Mouse (Mus musculus): ENCODE data around the gene Ror1. TPM values are rescaled to one million over a fixed set of nuclear protein-coding genes. Genes with fewer than 3 reads are reported as not detected.

Ror1 gene
- total RNA-seq, 2 experiments from 2014 or later: 5.3 to 5.8 TPM

DNA sequence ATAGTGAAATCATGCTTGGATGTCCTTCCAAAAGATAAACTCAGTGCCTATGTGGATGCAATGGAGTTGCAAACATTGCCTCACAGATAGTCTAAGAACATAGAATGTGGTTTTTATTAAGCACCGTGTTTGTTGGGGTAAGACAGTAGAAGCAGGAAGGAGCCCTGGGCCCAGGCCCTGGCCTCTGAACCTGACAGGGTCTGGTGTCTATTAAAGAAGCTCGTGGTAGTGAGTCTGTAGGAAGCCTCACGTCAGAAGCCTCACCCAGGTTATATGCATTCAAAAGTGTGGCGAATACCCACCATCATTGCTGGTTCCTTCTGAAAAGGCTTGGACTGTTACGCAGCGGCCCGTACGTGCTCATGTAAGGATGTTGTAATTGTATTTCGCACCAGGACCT, 157.8 kb downstream of the Ror1 start:
- no peak for DNase-seq

DNA sequence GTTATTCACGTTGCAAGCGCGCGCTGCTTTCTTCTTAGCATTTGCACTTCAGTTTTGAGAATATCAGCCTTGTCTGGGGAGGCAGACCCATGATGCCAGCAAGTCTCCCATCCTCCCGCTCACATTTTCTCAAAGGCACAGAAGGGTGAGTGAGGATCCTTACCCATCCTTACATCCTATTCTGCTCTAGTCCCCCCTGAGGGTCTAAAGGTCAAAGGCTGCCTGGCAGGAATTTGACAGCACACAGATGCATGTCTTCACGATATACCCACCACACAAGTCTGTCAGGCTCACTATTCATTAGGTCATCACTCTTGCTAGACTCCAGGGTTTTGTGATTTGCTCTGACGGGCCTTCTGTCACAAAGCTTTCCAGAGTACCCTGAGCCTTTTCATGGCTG, 158.2 kb downstream of the Ror1 start:
- no peak for DNase-seq

DNA sequence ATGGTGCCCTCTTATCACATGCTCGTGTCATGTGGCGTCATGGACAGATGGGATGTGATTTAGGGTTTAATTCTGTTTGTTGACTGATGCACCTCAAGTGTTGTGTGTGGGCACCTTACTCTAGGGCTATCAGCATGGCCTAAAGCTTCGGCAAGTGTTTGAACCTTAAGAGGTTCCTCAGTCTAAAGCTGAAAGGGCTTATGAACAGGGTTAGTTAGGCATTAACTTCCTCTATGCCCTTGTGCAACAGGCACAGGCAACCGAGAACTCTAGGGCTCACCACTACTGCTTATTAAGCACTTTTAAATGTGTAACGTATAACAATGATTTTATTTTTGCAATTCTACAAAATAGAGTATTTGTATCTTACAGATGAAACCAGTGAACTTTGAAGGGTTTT, 162.9 kb downstream of the Ror1 start:
- no peak for DNase-seq

DNA sequence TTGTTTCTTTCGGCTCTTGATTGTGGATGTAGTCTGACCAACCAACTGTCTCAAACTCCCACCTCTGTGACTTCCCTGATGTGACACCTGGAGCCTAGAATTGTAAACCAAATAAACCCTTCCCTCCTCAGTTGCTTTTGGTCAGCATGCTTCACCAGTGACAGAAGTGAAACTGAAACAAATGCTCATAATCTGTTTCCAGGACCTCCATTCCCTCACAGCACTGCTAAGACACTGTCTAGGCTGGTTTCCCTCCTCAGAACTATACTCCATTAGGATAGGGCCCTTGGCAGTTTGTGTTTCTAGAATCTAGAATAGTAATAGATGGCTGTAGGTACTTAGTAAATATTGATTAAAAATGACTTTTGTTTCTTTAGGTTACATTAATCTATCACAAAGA, 168.3 kb downstream of the Ror1 start:
- no peak for DNase-seq

DNA sequence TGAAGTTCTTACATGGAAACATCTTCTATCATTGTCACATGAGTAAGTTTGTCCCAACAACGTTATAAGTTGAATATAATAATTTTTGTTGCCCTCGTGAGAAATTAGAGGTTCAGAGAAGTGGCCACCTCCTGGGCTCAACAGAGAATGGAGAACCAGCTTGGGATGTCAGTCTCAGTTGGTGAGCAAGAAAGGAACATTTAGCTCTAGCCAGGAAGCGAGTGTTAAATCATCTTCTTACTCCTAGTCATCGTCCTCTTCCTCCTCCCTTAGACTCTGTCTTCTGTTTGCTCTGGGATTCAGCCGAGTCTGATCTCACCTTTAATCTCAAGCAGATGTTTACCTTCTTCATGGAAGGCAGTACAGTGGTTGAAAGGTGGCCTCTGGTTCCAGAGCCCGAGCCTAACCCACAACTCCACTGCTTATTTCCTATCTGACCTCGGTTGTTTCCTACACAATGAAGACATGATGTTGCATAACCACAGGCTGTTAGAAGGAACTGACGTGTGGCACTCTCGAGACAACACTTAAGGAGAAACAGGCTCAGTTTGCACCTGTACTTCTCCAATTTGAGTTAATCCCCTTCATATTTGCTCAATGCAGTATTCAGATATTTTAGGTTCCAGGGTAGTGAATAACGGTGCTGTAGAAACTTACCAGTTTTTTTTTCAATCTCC, 175.6 kb downstream of the Ror1 start:
- no peak for DNase-seq

DNA sequence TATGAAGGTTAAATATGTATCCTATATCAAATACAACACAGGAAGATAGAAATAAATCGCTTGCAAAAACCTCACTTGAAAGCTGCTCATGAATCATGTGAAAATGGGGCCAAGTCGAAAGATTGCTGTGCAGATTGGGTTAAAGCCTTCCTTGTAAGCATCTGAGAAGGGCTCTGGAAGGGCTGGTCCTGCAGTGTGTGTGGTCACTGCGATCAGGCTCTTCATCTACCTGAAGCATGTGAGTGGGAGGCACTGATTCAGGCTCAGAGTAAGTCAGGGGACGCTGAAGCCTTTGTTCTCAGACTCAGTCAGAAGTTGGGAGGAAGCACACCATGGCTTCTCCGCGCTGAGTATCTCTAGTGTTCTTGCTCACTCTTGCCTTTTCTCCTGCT, 176.1 kb downstream of the Ror1 start:
- DNase-seq: no peak

DNA sequence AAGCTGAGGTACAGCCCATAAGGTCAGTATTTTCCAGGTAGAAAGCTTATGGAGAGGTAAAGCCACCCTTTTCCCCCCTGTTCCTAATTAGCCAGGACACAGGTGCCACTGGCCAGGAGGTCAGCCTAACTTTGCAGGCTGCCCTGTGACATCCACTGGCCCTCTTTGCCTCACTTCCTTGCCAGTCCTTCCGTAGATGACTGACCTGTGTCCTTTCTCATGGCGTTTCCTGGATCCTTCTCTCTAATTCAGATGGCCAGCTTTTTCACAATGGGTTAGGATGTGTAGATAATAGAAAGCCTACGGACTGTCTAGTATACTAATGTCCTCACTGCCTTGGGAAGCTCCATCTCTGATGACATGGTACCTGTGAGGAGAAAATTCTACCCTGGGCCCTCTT, 177.8 kb downstream of the Ror1 start:
- no peak for DNase-seq

DNA sequence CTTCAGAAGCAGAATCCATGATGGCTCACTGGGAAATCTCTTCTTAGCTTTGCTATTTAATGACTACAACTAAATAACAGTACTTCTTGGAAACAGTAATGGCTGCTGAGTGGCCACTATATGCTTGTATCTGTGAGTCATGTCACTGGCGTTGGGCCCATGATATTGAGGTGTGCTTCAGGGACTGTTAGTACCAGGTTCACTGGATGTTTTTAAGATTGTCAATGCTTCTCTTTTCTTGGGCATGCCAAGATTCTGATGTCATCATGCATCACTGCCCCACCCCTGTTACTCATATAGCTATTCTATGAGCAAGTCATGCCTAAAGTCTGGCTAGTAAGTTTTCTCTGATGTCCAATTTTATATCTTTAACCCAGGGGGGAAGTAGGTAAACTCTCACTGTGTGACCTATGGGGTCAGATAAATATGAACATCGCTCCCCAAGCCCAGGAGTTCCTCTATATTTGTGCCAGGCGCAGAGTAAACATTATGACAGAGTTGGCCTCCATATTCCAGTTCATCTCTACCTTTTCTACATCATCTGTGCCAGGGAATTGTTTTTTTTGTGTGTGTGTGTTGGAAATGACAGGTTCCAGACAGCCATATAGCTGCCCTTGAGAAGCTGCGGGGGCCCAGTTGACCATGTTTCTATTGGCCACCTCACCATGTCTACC, 178.4 kb downstream of the Ror1 start:
- DNase-seq: no peak

DNA sequence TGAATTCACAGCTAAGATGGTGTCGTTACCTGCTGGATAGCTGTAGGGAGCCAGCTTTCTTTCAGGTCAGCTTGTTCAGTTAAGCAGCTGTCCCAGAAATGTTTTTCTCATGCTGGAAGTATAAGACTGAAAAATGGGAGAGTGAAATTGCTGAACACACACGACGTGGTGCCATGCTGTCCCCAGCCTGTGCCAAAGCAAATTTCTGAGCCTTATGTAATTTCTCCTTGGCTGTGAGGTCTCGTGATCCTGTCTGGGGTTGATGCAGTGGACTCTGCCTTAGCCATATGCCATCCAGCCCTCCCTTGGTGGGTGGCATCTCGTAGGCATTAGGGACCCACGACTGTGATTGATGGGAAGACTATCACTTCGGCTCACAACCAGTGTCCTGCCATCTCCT, 180.9 kb downstream of the Ror1 start:
- no peak for DNase-seq

DNA sequence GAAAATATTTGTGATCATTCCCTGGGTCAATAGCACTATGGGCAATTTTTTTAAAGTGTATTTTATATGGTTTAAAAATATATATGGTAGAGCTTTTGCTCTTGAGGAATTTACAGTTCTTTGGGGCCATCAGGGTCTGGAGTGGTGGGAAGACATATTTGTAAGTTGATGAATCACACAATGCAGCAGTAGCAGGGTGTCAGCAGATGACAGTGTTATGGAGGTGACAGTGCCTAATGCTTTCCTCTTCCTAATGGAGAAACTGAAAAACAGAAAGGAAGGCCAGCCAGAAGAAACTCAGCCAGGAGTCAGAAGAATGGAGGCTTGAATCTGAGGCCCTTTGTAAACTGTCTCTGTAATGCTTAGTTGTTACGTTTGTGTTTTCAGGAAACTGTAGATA, 181.4 kb downstream of the Ror1 start:
- no peak for DNase-seq

DNA sequence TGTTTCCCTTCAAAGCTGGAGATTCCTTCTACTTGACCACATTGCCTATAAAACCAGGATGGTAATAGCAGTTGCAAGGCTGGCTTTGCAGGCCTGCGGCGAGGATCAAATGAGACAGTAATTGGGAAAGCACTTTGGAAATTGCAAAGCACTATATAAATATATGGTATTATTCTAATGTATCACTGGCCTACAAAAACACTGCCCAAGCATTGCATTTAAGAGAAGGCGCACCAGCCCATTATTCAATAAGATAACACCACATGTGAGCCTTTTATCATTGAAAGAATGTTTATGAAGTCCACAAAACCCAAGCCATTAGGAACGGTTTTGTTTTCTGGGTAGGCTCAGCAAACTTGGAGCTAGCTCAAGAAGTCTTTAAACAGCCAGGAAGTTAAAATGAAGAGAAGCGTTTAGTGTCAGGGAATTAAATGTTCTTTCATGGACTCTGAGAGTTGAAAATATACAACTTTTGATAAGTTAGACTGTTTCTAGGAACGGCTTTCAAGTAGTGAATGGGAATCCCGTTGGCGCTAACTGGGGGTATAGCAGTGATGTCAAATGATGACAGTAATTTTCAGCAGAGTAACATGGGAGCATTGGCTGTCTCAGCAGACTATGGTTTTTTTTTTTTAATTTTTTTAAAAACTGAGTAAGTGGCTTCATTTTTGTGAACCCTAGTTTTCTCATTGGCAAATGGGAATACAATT, 187.7 kb downstream of the Ror1 start:
- DNase-seq: no peak

DNA sequence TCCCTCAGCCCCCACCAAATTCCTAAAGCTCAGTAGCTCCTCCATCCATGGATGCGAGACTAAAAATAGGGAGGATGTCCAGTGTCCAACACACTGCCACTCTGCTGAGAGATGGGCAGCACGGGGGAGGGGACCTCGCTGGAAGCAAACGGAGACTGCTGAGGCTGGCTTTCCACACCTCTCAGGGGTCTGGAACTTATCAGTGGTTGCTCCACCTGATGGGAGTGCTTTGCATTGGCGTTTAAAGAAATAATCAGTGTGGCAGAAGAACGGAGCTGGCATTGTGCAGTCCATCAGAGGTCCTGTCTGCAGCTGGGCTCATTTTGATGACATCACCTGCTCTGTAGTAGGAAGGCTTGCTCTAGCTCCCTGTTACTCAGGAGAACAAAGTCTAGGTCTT, 188.9 kb downstream of the Ror1 start:
- no peak for DNase-seq

DNA sequence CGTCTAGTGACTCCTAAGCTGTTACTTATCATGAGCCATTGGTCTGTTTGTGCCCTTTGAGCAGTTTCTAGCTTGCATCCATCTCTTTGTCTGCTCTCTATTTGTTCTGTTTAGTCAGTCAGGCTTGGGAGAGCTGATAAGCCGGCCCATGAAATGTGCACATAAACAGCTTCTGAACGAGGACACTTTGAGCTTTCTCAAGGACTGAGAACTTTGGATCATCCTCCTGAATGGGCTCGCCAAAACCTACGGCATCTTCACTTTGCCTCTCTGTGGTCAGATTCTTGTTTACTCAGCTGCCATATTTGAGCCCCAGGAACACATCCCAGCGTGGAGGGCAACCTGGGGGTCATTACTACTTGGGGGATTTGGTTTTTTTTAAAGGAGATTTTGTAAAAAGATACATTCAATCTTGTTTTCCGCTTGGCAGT, 190.5 kb downstream of the Ror1 start:
- no peak for DNase-seq

DNA sequence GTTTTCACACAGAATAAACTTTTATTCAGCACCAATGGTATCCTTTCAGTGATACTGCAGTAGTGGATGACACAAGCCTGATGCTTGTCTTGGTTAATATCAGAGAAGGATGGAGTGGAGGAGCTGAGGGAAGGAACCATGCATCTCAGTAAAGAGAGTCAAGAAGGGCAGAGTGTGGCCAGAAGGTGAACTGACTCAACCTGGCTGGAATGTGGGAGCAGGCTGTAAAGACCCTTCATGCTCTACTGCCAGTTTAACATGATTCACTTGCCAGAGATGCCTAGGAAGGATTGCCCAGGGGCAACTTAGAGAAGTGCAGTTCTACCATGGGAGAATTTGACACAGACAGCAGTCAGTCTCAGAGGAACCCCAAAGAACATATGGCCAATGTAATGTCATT, 191.2 kb downstream of the Ror1 start:
- DNase-seq: no peak

DNA sequence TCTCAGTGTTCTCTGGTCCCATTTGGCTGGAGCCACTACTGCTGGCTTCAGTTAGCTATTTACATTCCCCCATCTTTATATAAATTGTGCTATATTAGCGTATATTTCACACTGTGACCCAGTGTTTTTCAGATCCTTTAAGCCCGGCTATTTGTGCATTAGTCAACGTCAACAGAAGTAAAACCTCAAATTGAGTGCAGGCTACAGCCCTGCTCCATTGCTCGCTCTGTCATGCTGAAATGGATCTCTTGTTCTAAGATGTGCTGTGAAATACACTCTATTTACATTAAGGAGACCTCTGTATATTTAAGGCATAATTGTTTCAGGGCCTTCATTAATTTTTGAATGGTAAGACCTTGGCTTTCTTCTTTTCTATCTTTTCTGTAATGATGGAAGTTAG, 192.2 kb downstream of the Ror1 start:
- DNase-seq: no peak

DNA sequence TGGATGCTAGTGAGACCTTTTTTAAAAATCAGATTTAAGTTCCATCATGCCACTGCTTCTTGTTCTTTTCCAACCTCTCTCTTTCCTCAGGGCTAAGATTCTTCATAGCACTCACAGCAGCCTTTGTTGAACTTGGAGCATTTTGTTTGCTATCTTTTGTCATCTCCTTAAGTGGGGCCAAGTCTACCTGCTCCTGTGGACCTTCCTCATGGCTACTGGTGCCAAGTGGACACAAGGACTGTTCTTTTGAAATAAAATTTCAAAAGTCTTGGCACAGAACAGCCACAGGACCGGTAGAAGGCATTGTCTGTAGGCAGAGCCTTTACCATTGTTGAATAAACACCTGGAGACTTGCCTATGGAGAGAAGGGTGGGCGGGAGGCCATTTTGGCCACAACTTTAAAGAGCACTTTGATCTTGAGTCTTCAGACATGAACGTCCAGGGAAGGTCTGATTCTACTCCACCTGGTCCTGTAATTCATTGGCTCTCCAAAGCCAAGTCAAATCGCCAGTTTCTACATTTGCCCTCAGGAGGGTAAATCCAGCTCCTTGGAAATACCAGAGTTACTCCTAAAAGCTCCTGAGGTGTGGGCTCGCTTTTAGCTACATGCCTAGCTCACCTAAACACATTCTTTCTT, 195.5 kb downstream of the Ror1 start:
- no peak for DNase-seq

DNA sequence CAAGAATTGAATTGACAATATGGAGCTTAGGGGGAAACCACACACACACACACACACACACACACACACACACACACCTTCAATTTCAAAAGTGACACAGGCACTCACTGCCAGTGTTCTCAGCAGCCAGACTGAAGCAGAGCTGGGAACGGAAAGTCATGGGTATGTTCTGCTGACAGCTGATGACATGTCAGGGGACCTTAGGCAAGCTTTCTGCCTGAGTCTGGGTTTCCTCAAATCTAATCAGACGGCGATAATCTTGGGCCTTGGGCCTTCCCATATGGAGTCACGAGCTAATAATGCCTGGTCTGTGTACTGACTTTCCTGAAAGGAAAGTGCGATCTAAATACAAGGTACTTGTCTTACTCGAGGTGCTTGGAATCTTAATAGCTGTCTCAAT, 202.1 kb downstream of the Ror1 start:
- DNase-seq: no peak

DNA sequence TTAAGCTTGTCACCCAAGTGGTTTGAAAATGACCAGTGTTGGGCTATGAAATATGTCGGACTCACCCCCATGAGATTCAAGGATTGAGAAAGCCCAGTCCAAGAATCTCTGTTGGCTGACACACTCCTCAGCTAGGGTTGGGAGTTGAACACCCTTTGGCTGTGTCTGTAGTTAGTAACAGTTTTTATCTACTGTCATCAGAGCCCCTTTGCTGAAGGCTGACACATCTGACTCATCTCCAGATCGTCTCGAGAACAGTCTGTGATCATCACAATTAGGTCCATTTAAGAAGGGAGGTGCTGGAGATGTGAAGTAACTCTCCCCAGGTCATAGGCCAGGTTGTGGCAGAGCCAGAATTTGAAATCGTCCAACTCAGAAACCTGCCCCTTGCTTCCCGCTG, 203.0 kb downstream of the Ror1 start:
- DNase-seq: no peak

DNA sequence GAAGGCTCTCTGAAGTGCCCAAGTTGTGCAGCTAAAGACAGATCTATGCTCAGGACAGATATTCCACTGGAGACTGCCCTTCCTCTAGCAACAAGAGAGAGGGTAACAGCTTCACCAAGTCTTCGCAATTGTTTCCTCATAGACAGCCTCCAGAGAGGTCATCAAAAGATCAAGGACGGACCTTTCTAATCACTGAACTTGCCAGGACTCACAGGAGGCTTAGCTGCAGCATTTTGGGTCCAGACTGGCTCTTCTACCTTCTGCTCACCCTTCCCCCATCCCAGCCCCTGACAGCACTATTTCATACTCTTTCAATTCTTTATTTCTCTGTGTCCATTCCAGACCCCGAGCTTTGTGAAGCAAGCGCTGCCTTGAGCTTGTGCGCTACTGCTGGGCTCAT, 204.6 kb downstream of the Ror1 start:
- DNase-seq: no peak

DNA sequence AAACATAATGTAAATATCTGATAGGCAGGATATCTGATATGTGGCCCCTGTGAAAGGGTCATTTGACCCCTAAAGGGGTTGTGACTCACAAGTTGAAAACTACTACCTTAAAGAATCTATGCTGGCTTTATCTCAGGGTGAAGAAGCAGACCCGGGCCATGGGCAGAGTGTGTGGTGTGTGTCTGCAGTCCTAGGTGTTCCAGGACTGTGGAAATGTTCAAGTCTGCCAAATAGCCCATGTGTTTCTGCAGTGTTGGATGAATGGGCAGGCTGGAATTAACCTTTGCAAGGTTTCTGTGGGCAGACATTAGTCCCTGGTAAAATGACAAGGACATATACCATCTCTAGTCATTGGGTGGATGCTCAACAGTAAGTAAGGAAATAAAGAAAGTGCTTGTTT, 205.8 kb downstream of the Ror1 start:
- no peak for DNase-seq

DNA sequence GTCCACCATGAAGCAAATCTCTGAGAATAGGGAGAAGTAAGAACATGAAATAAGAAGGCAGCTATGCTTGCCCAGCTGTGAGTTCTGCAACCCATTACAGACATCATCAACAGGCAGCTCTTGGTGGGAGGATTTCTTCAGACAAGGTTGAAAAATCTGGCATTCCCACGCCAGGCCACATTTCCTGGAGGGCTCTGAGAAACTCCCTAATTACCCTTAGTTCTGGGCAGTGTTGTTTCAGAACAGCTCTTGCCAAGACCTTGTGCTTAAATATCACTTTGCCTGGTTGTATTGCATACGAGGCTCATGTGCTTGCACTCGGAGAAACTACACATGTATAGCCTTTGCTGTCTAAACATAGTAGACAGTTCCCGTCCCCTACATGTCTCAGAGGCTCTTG, 211.8 kb downstream of the Ror1 start:
- DNase-seq: no peak

DNA sequence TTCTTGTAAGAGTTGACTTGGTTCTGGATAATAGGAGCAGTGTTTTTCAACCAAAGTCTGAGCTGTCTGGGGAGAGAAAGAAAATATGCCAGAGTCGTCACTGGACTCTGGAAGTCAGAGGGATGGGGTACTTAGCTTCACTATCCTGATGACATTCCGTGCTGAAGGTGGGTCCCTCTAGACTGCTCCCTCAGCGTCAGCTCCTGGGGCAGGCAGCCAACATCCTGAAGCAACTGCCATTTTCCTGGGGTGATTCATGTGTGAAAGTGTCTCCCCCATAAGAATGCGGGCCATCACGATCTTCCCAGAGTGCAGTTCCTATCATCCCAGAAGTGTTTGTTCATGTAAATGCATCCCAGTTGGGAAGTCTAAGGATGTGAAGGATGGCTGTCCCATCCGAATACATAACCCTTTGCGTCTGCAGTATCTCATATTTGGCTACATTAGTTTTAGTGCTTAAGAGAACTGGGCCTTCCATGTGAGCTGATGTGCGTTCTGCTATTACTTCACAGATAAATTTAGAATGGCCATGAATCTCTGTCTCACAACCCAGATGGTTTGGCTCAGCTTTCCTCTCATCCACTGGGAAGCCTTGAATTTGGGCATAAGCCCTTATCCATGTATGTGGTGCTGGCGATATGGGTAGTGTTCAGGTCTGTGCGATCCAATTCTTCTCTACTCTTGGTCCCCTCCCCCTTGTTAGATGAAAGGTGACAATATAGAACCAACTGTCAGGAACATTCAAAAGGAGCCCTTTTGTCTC, 216.4 kb downstream of the Ror1 start:
- no peak for DNase-seq

DNA sequence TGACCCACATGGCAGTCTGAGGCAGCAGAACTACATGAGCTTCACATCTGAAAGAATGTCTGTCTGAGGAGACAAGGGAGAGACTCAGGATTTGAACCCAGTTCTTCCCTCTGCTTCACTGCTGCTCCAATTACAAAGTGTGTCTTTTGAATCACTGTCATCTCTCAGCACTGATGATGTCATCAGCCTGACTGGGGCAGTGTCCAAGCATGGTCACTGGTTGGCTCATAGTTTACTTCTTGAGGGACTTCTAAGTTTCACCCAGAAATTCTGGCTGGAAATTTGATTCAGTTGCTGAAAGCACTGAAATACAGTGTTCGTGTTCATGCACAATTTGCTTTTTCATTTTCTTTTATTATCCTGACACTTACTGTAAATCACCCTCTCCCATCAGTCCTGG, 219.5 kb downstream of the Ror1 start:
- no peak for DNase-seq
